Mouse (Mus musculus) ZHBTc4 (cell line): ENCODE results near the gene Rpl9-ps6.
A peak's percentile ranks its signal among the peaks of the same experiment; 100 is the strongest.
"Not testable (repeated sequence)": the region's sequence is repeated elsewhere in the genome, so short reads cannot be mapped to it uniquely, and the experiment has no call there.

Experiments used
- DNase-seq: peaks from one replicate; pipeline ENCODE4 v3.0.0-alpha.2; 2011; ENCODE audit warnings: low read depth, low spot score

Rpl9-ps6 gene

GRCm38 (mm10) chr19:32481511-32481910 lies 15.1 kb upstream of the Rpl9-ps6 start:
- DNase-seq, result no peak

GRCm38 (mm10) chr19:32480791-32481442 lies 14.5 kb upstream of the Rpl9-ps6 start:
- no peak for DNase-seq

DNA sequence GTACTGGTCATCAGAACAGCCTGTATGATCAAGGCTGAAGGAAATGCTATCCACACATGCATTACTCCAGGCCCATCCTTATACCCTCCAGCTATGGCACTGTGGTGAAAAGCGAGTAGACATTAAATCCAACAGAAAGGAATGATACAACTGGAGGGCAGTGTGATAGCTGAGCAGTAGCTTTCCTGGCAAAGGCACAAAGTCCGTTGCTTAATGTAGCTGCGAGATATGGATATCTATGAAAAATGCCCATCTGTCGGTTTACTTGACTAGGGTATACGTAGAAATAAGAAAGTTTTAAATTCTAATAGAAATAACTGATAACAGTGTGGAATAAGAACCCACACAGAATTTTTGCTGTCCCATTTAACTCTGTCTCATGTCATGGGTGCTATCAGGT lies 13.9 kb upstream of the Rpl9-ps6 start:
- no peak for DNase-seq

DNA sequence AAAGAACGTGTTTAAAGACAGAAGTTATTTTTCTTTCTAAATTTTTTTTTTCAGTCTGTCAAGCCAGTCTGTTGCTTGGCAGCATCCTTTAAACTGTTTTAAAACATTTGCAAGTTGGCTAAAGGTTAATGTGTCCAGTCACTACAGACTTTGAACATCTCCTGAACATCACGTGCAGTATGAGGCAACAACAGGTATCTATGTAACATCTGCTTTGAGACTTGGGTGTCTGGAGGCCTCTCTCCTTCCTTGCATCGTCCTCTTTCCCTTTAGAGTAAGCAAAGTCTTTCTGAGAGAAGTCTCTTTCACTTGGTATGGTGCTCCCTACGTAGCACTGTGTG lies 10.3 kb upstream of the Rpl9-ps6 start:
- DNase-seq, result no peak

DNA sequence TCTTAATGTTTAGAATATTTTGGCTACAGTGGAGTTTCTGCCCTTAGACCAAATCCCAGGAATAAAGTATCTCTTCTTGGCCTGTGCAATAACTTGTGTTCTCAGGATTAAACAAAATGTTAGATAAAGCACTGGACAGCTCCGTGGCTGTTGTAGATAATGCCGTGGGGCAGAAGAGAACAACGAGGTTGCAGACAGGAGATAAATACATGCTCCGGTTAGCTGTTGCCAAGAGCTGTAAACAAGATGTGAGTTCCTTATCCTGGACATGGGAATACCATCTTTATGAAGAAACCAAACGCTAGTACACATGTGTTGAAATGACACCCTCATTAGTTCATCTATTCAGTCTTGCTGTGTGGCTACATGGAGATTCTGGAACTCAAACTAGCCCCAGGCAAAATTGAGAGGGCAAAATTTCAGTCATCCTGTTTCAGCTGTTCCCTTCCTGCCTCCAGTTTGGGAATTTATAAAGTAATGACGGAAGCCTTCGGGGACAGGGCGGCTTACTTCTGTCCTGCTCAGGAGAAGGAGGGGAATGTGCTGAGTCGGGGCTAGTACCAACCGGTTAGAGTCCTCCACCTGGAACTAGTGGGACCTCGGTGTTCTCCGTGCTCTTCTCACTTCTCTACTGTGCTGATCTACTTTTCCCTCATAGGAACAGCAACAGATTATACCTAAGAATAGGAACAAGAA lies 9.8 kb upstream of the Rpl9-ps6 start:
- no peak for DNase-seq

DNA sequence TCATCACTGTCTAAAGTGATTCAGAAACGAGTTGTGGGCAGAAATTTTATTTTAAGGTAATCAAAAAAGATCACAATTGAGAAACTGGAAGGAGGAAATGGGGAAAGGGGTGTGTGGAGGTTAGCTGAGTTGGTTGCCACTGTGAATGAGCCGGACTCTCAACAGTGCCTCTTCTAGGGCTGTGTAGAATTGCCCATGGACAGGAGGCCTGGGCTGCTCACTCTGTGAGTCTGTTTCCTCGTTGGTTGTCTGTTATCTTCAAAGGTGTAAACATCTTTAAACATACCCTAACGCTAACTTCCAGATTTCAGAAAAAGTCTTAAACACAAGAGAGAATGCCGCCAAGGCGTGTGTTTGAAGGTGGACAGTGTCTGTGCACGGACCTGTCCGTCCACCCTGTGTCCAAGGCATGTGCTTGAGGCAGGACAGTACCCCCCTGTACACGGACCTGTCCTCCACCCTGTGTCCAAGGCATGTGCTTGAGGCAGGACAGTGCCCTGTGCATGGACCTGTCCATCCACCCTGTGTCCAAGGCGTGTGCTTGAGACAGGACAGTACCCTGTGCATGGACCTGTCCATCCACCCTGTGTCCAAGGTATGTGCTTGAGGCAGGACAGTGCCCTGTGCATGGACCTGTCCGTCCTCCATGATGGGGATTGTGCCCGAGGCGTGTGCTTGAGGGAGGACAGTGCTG lies 4.3 kb upstream of the Rpl9-ps6 start:
- DNase-seq, result no peak

GRCm38 (mm10) chr19:32470059-32470497 lies 3.7 kb upstream of the Rpl9-ps6 start:
- DNase-seq, result peak; percentile 79

DNA sequence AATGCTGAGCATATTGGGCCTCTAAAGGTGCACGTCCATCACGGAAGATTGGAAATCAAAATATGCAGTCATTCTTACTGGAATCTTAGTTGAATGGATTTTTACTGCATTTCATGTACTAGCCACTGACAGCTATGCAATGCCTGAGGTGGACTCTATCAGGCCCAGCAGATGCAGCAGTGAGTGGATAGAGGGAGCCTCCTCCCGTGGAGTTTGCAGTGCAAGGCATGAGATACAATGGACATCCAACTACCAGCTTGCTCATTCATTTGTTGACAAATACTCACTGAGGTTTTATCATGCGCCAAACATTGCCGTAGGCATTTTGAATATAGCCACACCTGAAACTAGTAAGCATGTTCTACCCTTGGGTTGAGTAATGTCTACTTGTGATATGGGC lies 947 bp upstream of the Rpl9-ps6 start:
- DNase-seq, result no peak

GRCm38 (mm10) chr19:32465228-32465627 lies 1.1 kb downstream of the Rpl9-ps6 start:
- DNase-seq, result no peak

GRCm38 (mm10) chr19:32463037-32463436 lies 3.3 kb downstream of the Rpl9-ps6 start:
- no peak for DNase-seq

GRCm38 (mm10) chr19:32457631-32458030 lies 8.7 kb downstream of the Rpl9-ps6 start:
- DNase-seq, result not testable (repeated sequence)

DNA sequence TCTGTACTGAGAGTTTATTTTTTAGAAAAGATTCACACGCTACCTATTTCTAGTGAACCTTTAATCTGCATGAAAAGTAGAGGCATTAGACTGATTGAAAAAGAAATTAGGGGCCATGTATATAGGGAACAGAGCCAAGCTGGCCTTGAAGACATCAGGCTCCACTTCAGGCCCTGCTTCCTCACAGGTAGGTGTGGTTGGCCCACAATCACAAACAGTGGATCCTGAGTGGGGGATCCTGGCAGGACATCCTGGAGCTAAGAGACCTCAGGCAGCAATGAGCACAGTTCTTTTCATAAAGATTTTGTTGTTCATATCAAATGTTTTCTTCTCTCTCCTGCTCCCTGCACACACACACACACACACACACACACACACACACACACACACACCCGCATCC lies 9.6 kb downstream of the Rpl9-ps6 start:
- no peak for DNase-seq

- DNase-seq, result no peak
Observed at GRCm38 (mm10) chr19:32452231-32452630, 14.1 kb downstream of the Rpl9-ps6 start.

DNA sequence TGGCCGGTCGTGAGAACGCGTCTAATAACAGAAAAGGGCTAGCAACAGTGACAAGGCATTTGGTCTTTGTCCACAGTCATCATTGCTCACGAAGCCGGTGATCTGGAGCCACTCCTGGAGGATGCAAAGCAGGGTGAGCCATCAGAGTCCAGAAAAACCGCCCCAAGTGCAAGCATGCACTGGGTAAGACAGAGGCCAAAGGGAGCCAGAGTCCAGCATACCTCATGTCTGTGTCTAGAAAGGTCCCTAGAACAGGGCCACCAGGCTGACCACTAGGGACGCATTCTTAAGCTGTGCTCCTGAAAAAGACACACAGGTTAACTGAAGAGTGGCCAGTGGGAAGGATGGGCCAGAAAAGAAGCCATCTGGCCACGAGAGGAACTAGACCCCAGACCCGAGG lies 17.4 kb downstream of the Rpl9-ps6 start:
- no peak for DNase-seq

DNA sequence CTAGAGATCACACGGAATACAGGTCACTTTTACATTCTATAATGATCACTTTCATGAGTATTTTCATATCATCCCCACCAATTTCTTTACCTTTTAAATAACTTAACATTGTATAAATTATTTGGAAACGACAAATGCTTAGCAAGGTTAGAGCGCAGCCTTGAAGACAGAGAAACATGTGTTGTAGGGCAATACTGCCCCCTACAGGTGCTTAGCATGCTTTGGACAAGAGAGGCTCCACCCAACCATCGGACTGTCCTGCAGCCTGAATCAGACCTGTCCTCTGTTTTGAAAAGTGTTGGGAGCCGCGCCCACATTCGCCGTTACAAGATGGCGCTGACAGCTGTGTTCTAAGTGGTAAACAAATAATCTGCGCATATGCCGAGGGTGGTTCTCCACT lies 24.8 kb downstream of the Rpl9-ps6 start:
- DNase-seq, result peak; percentile 76

DNA sequence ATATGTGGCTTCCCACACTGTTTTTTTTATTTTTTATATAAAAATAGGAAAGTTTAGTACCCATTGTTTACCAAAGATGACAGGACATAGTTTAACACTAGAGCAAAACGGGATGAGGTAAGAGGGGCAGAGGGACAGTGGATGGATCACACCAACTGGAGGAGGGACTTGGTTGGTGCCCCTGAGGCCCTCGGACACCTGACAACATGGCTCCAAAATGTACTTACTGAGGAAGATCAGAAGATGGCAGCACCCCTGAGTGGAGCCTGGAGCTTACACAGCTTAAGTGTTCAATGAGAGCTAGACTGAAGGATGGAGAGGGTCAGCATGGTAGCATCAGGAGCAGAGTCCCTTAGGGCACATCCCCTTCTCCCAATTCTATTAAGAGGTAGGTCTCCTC lies 27.0 kb downstream of the Rpl9-ps6 start:
- peak; percentile 16 for DNase-seq

GRCm38 (mm10) chr19:32425856-32426255 lies 40.5 kb downstream of the Rpl9-ps6 start:
- peak; percentile 54 for DNase-seq

DNA sequence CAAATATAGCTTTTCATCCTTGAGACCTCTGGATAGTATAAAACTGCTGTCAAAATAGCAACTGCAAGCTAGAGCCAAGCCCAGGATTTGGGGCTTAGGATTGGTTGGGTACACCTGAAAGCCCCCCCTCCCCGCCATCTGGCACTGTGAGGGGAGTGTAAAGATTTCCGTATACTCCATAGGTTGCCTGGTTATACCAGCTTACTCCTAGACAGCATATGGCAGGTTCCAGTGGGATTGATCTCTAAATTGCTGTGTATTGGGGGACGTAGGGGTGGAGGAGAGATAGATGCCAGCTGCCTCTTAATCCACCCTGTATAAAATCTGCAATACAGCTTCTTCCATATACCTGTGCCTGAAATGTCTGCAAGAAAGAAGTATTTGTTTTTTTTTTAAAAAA lies 41.7 kb downstream of the Rpl9-ps6 start:
- no peak for DNase-seq

- no peak for DNase-seq
Observed at GRCm38 (mm10) chr19:32419069-32419468, 47.3 kb downstream of the Rpl9-ps6 start.

DNA sequence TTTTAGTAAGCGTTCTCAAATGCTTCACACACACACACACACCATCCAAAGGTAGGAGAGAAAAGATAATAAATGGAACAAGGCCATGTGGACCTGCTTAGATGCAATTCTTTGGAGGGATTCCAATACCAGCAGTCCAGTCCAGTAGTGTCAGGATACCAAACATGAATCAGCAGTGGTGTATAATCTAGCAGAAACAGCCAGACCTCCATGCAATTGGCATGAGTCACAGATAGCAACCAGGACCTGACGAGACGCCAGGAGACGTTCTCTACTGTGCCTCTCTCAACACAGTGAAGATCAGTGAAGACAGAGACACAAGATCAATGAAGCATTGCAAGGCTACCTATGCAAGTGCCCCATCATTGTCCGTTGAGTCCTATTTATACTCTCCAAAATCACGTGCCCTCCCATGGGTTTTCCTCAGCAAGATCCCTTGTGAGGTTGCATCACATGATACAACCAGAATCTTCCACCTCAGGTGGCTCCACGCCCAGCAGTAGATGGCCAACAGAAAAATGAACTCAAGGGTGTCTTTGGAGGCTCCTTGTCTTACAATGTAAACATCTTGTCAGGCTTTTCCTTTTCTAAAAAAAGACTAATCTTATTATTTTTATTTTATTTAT lies 49.6 kb downstream of the Rpl9-ps6 start:
- no peak for DNase-seq
